Mouse (Mus musculus): ENCODE results near the gene Kdm1b.

Kdm1b gene

GRCm38 (mm10) chr13:47062756-47063155 is 19.5 kb downstream of the Kdm1b start:
- DNase-seq (ENCODE audit: low read depth, low spot score): no peak

GRCm38 (mm10) chr13:47063985-47064760 is 20.9 kb downstream of the Kdm1b start:
- DNase-seq (ENCODE audit: low read depth, low spot score): no peak

GRCm38 (mm10) chr13:47066516-47066915 is 23.2 kb downstream of the Kdm1b start:
- no peak for DNase-seq (ENCODE audit: low read depth, low spot score)

- DNase-seq (ENCODE audit: low read depth, low spot score): no peak
Observed at GRCm38 (mm10) chr13:47067001-47067400, 23.7 kb downstream of the Kdm1b start.

GRCm38 (mm10) chr13:47070329-47071080 is 27.2 kb downstream of the Kdm1b start:
- no peak for DNase-seq (ENCODE audit: low read depth, low spot score)

GRCm38 (mm10) chr13:47071871-47072270 is 28.6 kb downstream of the Kdm1b start:
- no peak for DNase-seq (ENCODE audit: low read depth, low spot score)

- DNase-seq (ENCODE audit: low read depth, low spot score): no peak
Observed at GRCm38 (mm10) chr13:47072484-47072883, 29.2 kb downstream of the Kdm1b start.

- no peak for DNase-seq (ENCODE audit: low read depth, low spot score)
Observed at GRCm38 (mm10) chr13:47076156-47076555, 32.9 kb downstream of the Kdm1b start.

GRCm38 (mm10) chr13:47077367-47077766 is 34.1 kb downstream of the Kdm1b start:
- DNase-seq (ENCODE audit: low read depth, low spot score): no peak

GRCm38 (mm10) chr13:47078799-47079198 is 35.5 kb downstream of the Kdm1b start:
- DNase-seq (ENCODE audit: low read depth, low spot score): no peak

GRCm38 (mm10) chr13:47080905-47081505 is 37.7 kb downstream of the Kdm1b start:
- no peak for DNase-seq (ENCODE audit: low read depth, low spot score)

GRCm38 (mm10) chr13:47088433-47088832 is 45.1 kb downstream of the Kdm1b start:
- no peak for DNase-seq (ENCODE audit: low read depth, low spot score)

- no peak for DNase-seq (ENCODE audit: low read depth, low spot score)
Observed at GRCm38 (mm10) chr13:47089271-47089670, 46.0 kb downstream of the Kdm1b start.

- no peak for DNase-seq (ENCODE audit: low read depth, low spot score)
Observed at GRCm38 (mm10) chr13:47093791-47094190, 50.5 kb downstream of the Kdm1b start.

- no peak for DNase-seq (ENCODE audit: low read depth, low spot score)
Observed at GRCm38 (mm10) chr13:47096591-47096990, 53.3 kb downstream of the Kdm1b start.

GRCm38 (mm10) chr13:47099265-47099664 is 56.0 kb downstream of the Kdm1b start:
- no peak for DNase-seq (ENCODE audit: low read depth, low spot score)

GRCm38 (mm10) chr13:47100587-47100986 is 57.3 kb downstream of the Kdm1b start:
- DNase-seq (ENCODE audit: low read depth, low spot score): no peak

GRCm38 (mm10) chr13:47104146-47104545 is 60.8 kb downstream of the Kdm1b start:
- no peak for DNase-seq (ENCODE audit: low read depth, low spot score)

- DNase-seq (ENCODE audit: low read depth, low spot score): no peak
Observed at GRCm38 (mm10) chr13:47104856-47105541, 61.7 kb downstream of the Kdm1b start.

- no peak for DNase-seq (ENCODE audit: low read depth, low spot score)
Observed at GRCm38 (mm10) chr13:47105711-47106579, 62.6 kb downstream of the Kdm1b start, which contains the start of gene Dek. TSS of gene Dek (minus strand) at chr13:47106201.

- DNase-seq (ENCODE audit: low read depth, low spot score): no peak
Observed at GRCm38 (mm10) chr13:47106580-47106888, 63.2 kb downstream of the Kdm1b start.

Data from telencephalon, adult 2 months (tissue).